Mouse (Mus musculus): ENCODE measurements at regions not wholly inside any gene's neighbourhood (a gene's known extent, or its start where the extent isn't known, plus 50 kb on each side); places are given as distances from the start of the nearest gene placed in this dataset.

DNA sequence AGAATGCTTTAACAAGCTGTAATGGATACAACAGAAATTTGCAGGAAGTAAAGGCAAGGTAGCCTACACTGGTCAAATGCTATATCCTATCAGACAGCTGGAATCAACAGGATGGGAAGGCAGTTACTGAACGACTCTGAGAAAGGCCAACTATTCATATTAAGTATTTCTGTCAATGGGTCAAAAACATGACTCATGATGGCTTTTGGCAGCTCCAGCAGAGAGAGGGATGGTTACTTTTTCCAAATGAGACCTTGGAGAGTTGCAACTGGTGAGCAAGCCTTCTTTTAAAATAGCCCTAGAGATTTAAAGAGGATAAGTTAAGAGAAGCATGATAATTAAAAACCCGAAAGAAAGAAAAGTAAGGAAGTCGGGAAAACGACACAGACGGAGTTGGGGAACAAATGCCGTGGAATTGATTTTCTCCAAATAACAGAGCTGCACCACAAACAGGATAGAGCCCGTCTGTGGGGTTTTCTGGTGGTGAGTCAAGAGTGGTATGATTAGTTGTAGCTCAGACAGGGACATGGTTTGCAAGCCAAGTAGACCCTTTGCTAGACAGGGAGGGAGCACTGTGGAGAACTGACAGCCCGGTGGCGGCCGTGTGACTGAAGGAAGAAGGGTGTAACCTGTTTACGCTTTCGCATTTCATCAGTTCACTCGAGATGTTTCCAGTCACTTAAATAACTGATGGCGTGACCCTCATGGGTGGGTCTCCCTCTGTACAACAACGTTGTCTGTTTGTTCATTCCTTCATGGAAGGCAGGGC, 3638.1 kb upstream of the Gm7489 start:
- no peak for DNase-seq (ENCODE audit: low spot score in 2 of 2)

- no peak for DNase-seq (ENCODE audit: low spot score in 2 of 2)
Measured at GRCm38 (mm10) chr15:50260057-50260456, 3624.6 kb upstream of the Gm7489 start.

DNA sequence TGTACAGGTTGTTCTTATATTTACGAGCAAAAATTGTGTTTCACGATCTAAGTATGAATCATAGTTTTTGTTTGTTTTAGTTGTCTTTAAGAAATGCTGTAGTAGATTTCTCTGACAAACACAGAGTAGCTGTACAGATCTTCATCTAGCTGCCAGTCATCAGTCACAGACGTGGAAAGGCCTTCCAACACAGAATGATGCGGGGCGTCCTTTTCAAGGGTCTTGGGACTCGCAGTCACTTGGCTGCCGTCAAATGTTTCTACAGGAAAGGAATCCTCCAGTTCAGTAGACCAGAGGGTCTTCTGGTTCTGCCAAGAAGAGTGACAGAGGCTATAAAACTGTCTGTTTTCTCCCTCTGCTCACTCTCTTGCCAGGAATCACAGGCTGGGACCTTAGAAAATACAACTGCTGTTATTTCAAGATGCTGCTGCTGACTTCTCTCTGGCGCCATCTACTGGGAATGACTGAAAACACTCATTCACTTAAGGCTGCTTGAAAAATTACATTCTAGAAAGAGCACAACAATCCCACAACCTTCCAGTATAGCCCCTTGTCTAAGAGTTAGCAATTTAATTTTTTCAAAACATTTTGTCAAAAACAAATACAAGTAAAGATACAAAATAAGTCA, 3623.3 kb upstream of the Gm7489 start:
- peak; percentile 74 to 79 for DNase-seq (ENCODE audit: low spot score in 2 of 2)

DNA sequence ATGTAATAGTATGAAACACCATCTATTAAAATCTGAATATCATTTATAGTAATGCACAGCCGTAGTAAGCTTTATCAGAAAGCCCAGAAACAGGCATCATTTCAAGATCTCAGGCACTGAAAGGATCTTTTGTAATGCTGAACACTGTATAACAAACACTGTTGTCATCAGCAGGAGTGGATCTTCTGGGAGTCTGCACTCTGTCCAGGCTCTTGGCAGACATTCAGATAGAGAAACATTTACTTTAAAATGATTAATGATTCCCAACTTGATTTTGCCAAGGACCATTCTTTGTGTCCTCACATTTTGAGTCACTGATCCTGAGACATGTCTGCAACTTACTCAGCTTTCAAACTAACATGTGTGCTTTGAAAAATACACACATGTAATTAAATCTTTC, 3617.2 kb upstream of the Gm7489 start:
- DNase-seq (ENCODE audit: low spot score in 2 of 2) = no peak

- no peak for DNase-seq (ENCODE audit: low spot score in 2 of 2)
Measured at GRCm38 (mm10) chr15:50271646-50272045, 3613.1 kb upstream of the Gm7489 start.

DNA sequence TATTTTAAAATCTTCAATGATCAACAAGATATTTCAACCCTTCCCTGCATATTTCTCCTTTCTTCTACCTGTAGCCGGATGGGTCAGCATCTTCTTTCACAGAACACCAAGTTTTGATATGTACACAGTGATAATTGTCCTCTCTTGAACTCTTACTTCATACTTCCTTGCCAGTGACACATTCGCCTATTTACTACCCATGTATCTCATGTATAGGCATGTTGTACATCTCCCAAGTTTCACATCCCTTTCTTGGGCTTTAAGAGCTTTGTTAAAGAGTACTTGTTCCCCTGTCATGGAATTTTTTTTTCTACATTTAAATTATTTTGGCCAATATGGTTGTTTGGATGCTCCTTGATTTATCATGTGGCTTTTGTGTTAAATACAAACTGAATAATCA, 3602.1 kb upstream of the Gm7489 start:
- no peak for DNase-seq (ENCODE audit: low spot score in 2 of 2)

- DNase-seq (ENCODE audit: low spot score in 2 of 2) = no peak
Measured at GRCm38 (mm10) chr15:50283491-50283890, 3601.2 kb upstream of the Gm7489 start.

DNA sequence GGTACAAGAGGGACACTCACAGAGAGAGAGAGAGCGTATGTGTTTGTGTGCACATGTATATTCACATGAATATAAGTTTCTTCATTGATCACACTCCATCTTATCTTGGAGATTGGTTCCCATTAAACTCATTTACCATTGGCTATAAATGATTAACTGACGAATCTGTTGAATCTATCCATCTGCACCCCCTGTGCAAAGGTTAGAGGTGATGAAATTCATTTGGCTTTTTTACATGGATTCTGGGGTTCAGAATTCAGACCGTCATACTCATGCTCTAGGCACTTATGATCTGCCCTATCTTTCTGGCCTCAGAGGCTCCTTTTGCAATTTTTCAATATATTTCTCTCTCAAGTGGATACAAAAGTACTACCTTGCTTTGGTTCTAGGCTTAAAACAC, 3582.9 kb upstream of the Gm7489 start:
- DNase-seq (ENCODE audit: low spot score in 2 of 2) = no peak

- DNase-seq (ENCODE audit: low spot score in 2 of 2) = peak; percentile 25 to 27
Measured at GRCm38 (mm10) chr15:50304085-50304484, 3580.6 kb upstream of the Gm7489 start.

DNA sequence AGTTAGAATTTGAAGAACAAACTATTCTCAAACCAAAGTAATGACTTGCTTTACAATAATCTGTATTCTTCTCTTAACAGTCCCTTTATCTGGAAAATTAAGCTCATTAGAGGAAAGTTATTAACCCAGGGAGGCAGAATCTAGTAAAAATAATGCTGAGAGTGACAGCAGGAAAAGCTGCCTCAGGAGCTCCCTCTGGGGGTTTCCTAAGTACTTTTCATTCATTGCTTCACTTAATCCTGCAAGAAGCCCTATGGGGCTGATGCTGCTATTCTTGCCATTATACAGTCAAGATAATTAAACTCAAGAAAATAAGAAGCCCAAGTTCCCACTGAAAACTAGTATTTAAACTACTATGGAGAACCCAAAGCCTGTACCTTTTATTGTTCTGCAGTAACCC, 3563.9 kb upstream of the Gm7489 start:
- no peak for DNase-seq (ENCODE audit: low spot score in 2 of 2)

DNA sequence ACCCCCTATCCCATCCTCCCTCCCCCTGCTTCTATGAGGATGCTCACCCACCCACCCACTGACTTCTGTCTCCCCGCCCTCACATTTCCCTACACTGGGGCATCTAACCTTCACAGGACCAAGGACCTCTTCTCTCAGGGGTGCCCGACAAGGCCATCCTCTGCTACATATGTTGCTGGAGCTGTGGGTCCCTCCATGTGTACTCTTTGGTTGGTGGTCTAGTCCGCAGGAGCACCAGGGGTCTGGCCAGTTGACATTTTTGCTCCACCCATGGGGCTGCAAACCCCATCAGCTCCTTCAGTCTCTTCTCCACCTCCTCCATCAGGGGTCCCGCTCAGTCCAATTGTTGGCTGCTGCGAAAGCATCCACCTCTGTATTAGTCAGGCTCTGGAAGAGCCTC, 3539.2 kb upstream of the Gm7489 start:
- no peak for DNase-seq (ENCODE audit: low spot score in 2 of 2)

DNA sequence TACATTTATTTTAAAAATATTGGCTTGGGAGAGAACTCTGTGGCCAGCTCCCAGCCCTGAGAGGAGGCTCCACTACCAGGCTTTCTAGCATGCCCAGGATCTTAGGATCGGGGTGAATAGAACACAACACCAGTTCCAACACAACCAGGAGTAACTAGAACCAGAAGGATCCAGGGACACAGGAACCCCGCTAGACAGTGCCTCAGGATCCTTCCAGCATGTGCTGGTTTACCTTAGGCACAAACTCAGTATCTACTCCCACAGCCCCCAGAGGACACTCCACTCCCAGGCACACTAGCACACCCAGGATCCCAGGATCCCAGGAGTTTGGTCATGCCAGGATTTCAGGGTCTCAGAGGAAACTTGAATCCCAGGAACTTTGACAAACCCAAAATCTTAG, 3537.8 kb upstream of the Gm7489 start:
- no peak for DNase-seq (ENCODE audit: low spot score in 2 of 2)

DNA sequence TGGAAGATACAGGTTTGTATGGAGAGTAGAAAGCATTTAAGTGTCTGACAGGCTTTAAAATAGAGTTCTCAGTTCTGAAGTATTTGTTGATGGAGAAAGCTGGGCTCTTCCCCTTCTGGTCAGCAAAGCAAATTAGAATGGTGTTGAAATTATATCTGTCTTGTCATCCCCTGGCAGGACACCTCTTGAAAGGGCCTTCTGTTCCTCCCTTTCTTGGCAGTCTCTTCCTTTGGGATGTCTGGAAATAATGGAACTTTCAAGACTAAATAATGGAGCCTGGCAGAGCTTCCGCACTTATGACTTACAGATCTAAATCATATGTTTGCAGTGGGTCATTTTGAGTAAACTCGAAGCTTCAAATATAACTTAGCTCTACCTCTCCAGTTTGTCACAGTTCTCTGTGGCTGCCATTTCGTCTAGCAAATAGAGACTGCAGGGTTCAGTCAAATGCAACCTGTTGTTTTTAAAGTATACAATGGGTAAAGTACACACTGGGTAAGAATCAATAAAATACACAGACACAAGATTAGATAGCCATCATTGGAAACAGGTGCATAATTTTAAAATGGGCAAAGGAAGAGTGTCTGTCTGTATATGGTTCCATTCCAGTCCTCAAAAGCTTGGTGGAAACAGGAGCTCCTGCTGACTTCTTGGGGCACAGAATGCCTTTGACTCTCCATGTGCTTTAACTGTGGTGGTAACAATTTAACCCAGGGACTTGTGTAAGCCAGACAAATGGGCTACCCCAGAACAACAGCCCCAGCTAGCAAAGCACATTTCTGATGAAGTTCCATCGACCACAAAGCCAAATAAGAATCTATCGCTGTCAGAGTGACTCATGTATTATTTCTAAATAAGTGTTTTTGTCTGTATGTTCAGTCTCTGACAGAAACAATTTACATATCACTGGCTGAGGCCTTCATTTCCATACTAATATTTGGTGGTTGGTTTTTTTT, 3524.4 kb upstream of the Gm7489 start:
- DNase-seq (ENCODE audit: low spot score in 2 of 2) = no peak

DNA sequence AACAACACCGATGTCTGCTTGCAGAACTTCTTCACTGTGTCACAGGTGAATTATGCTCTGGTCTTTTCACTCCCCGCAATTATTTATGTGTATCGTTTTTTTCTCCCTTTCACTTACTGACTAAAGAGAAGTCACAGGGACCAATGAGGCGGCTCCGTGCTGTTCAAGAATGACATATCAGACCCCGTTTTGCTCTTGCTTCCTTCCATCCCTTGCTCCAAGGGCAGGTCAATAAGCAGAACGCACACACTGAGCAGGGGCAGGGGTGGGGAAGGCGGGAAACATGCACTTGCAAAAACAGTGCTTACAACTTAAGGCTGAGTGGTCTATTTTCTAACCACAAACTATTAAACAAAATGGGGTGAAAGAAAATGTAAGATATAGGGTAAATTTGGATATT, 3523.4 kb upstream of the Gm7489 start:
- no peak for DNase-seq (ENCODE audit: low spot score in 2 of 2)

DNA sequence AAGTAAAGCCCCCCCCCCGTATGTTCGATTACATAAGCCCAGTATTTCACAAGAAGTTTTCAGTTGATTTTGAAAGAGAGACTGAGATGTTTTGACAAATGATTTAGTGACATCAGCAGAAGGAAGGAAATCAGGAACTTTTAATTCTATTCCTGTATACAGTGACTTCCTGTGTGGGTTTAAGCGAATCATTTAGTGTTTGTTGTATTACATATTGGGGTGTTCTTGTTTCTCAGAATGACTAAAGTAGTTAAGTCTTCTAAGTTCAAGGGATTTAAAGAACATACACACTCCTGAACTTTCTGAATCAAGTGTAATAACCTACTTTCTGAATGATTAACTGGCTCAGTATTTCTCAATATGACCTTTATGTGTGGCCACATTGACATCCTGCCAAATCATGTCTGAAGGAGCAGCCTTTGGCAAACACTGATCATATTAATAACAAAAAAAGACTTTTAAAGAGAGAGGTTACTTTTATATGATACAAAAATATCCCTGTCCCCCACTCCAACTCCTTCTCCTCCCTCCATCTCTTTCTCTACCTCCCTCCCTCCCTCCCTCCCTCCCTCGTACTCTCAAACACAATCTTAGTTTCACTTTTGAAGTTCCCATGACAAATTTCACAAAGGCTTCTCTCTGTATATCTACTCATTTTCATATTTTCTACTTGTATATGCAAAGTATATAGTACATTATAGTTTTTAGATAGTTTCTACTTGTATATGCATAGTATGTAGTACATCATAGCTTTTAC, 3522.8 kb upstream of the Gm7489 start:
- no peak for DNase-seq (ENCODE audit: low spot score in 2 of 2)

DNA sequence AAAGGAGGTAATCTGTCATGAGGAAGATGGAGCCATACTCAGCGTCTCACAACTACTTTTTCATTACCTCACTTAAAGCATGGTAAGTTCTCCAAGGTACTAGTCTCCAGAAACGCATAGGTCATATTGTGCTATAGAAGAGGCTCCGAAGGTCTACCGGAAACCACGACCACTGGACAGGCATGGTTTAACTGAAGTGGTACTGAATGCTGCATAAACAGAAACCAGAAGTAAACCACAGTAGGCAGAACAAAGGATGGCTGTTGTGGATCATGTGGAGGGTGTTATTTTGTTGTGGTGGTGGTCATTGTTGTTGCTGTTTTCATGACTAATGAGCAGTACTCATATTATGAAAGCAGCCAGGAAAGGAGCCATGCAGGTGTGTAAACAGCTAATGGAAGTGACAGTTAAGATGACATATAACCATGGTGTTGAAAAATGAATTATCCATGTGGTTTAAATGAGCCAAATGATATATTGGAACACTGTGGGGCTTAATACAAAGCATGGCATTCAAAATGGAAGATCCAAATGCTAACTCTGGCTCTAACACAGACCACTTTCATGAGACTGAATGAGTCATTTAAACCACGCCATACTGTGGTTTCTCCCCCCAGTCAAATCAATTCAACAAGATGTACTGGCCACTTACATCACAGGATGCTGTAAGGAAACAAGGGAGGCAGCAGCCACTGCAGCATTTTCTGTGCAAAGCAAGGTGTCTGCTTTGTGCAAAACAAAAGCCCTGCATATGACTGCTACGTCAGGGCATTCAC, 3484.5 kb upstream of the Gm7489 start:
- DNase-seq (ENCODE audit: low spot score in 2 of 2) = no peak

DNA sequence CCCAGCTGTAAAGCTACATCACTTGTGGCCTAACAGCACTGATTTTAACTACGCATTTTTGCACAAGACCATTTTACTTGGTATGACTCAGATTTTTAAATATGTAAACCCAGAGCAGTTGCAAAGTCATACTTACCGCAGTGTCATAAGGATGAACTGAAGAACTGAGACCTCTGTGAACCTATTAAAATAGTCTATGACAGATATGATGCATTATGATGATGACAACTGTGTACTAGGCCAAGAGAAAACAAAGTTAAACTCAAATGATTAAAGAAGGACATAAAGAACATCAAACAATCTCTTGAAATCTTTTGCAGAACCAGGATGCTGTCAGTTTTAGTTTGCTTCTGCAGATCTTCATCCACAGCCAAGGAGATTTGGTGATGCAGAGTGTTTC, 3483.3 kb upstream of the Gm7489 start:
- no peak for DNase-seq (ENCODE audit: low spot score in 2 of 2)

DNA sequence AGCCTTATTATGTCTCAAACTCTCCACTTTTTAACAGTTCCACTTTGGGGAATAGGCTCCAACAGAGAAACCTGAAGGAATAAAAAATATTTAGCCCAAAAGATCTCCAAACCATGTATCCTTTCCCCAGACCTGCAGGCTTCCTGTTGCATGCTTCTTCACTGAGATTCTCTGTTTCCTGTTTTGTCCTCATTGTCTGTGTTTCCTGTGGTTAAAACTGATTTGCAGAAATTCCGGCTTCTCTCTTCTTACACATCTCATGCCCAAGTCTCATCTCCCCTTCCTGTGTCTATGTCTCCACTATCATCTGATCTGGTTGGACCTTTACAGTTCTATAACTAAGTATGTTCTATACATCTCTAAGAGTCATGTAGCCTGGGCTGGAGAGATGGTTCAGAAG, 3482.2 kb upstream of the Gm7489 start:
- DNase-seq (ENCODE audit: low spot score in 2 of 2) = no peak

DNA sequence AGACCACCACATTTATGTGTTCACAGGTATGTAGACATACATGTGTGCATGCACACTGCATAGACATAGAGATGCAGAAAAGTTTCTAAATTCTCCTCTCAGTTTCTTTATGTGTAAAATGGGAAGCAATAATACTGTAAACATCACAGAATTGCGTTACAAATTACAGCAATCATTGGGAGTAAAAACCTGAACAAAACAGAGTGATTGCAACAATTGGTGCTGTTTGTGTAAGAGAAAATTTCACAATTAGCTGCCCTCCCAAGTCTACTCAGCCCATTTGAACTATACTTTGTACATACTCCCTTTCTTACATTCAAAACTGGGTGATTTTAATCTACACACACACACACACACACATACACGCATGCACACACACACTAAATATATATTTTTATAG, 3480.8 kb upstream of the Gm7489 start:
- no peak for DNase-seq (ENCODE audit: low spot score in 2 of 2)

DNA sequence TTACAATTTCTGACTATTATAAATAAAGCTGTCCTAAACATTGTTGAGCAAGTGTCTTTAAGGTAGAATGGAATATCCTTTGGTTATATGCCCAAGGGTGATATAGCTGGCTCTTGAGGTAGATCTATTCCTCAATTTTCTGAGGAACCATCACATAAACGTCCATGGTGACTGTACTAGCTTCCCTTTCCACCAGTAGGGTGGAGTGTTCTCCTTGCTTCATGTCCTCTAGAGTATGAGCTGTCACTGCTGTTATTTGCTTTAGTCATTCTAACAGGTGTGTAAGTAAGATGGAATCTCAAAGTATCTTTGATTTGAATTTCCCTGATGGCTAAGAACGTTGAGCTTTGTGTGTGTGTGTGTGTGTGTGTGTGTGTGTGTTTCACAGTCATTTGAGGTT, 3475.7 kb upstream of the Gm7489 start:
- DNase-seq (ENCODE audit: low spot score in 2 of 2) = no peak

- no peak for DNase-seq (ENCODE audit: low spot score in 2 of 2)
Measured at GRCm38 (mm10) chr15:50417641-50418040, 3467.1 kb upstream of the Gm7489 start.

All from right cerebral cortex, postnatal 10 days (tissue).